Mouse (Mus musculus) lung, adult 2 months (tissue): ENCODE results near the gene Slc41a1.

ENCODE experiments used
- CTCF ChIP-seq: fragments of 200-500 bp; IDR thresholded peaks from 2 replicates; pipeline ENCODE4 v1.5.1; 2011; ENCODE audit warnings: mild to moderate bottlenecking, low read length, control low read depth; ENCODE audit not compliant: insufficient read depth
- POLR2A ChIP-seq: fragments of 200-500 bp; IDR thresholded peaks from 2 replicates; pipeline ENCODE4 v1.6.1; 2011; ENCODE audit warnings: low read depth, mild to moderate bottlenecking, control low read depth, low read length, borderline replicate concordance; ENCODE audit errors: extremely low read depth

DNA sequence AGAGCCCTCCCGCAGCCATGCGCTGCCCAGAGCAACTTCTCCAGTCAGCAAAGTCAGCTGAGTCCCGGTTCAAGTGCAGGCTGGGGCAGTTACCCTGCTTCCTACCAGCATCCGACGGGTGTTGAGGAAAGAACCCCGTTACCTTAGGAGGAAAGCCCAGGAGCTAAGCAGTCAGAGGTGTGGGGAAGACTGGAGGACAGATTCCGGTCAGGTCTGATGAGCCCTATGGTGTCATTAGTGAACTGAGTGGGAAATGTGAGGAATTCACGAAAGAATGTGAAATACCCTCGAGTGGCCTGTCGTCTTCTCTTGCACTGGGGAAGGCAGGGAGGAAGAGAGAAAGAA, 40.6 kb downstream of the Slc41a1 start:
- no peak for TF ChIP-seq POLR2A
- TF ChIP-seq CTCF: no peak
